Mouse (Mus musculus) urinary bladder, adult 2 months (tissue): ENCODE measurements around the gene Vamp8. TPM values are rescaled to one million over a fixed set of nuclear protein-coding genes. Genes with fewer than 3 reads are reported as not detected.
A peak's percentile ranks its signal among the peaks of the same experiment; 100 is the strongest.

Source experiments
- DNase-seq: peaks from one replicate; pipeline ENCODE4 v3.0.0; 2022; ENCODE audit warnings: low spot score
- polyA plus RNA-seq: library from polyadenylated mRNA; depleted of rRNA; stranded (reverse); fragments of >200 nt; gene quantifications from 2 replicates; pipeline ENCODE4 v1.2.3, GENCODE M21; 2012

Gene Vamp8
- polyA plus RNA-seq, 1 experiment, result 282 TPM

DNA sequence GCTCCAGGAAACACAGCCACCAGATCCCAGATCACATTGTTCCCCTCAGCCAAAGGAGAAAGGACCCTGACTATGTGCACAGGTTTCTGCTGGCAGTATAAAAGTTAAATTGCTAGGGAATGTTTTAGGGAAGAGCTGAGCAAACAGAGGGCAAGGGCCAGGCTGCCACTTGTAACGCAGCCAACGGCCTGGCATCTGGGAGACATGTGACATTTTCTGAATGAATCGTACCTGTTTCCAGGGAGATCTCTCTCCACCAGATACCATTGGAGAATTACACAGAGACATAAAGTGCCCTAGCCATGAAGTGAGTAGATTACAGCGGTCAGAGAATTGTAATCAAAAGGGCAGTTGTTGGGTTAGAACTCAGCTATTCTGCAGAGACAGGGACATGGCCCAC, 17.3 kb downstream of the Vamp8 start:
- DNase-seq, result no peak

DNA sequence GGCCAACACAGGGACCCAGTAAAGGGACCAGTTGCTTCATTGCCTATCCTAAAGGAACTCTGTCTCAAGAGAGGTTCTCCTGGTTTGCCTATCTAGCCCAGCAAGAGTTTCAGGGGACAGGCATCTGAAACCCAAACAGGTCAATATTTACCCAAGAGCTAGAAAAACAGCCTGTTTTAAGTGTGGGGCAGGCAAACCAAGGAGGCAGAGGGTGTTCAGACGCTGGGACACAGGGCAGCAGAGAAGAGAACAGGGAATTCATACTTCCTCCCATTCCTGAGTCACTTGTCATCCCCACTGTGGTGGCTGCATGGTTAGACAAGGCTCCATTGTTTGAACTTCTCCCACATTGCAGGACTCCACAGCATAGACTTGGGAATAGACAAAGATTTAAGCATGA, 18.9 kb downstream of the Vamp8 start:
- no peak for DNase-seq

- no peak for DNase-seq
Observed at GRCm38 (mm10) chr6:72371147-72371546, 19.4 kb downstream of the Vamp8 start.

- DNase-seq, result no peak
Observed at GRCm38 (mm10) chr6:72370091-72370490, 20.4 kb downstream of the Vamp8 start.

DNA sequence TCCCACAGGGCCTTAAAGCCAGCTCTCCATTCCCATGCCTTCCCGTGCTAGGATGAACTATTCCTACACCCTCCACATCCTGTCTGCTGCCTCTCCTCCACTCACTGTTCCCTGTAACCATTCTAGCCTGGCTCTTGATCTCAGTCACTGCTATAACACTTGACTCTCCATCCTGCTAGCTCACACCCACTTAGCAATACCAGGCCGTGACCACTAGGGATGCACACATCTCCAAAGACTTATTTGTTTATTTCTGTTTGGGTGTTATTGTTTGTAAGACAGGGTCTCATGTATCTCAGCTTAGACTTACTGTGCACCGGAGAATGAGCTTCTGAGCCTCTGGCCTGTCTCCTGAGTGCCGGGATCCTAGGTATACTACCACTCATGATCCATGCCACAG, 20.9 kb downstream of the Vamp8 start:
- DNase-seq, result no peak

DNA sequence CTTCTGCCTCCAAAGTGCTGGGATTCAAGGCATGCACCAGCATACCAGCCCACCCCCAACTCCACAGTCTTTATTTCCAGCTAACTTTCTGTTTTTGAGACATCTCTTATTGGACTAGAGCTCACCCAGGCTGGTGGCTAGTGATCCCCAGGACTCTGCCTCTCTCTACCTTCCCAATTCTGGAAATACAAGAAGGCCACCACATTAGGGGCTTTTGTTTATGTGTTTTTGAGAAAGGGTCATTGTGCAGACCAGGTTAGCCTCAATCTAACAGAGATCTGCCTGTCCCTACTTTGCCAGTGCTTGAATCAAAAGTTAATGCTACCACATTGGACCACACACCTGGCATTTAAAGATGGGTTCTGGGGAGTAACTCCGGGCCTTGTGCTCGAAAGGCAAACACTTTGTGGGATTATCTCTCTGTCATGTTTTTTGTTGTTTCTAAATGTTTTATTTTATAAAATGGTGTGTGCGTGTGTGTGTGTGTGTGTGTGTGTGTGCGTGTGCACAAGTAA, 23.0 kb downstream of the Vamp8 start:
- DNase-seq, result no peak

- no peak for DNase-seq
Observed at GRCm38 (mm10) chr6:72366844-72367443, 23.6 kb downstream of the Vamp8 start, which contains the start of gene Rnf181. Rnf181 (minus strand) TSS chr6:72366956.

DNA sequence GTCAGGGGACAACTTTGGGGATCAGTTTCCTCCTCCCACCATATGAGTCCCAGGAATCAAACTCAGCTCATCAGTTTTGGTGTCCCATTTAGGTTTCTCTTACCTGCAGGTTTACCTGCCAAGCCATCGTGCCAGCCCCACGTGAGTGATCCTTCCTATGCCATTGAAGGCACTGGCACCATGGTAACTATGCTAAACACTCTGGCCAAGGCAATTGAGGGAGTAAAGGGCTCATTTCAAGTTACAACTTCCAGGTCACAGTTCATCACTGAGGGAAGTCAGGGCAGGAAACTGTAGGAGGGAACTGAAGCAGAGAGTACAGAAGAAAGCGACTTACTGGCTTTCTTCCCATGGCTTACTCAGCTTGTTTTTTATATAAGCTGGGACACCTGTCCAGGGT, 24.2 kb downstream of the Vamp8 start:
- DNase-seq, result no peak

GRCm38 (mm10) chr6:72364985-72365384, 25.5 kb downstream of the Vamp8 start:
- no peak for DNase-seq

DNA sequence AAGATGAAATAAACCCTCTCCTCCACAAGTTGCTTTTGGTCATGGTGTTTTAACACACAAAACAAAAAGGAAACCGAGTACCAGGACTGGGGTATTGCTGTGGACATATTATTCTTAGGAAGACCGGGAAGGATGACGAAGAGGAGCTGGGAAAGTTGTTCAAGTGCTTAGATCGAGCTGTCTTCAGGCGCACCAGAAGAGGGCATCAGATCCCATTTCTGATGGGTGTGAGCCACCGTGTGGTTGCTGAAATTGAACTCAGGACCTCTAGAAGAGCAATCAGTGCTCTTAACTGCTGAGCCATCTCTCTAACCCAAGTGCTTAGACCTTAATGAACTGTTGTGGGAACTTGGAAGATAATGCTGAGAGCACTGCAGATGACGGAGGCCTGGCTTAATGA, 26.5 kb downstream of the Vamp8 start:
- no peak for DNase-seq

DNA sequence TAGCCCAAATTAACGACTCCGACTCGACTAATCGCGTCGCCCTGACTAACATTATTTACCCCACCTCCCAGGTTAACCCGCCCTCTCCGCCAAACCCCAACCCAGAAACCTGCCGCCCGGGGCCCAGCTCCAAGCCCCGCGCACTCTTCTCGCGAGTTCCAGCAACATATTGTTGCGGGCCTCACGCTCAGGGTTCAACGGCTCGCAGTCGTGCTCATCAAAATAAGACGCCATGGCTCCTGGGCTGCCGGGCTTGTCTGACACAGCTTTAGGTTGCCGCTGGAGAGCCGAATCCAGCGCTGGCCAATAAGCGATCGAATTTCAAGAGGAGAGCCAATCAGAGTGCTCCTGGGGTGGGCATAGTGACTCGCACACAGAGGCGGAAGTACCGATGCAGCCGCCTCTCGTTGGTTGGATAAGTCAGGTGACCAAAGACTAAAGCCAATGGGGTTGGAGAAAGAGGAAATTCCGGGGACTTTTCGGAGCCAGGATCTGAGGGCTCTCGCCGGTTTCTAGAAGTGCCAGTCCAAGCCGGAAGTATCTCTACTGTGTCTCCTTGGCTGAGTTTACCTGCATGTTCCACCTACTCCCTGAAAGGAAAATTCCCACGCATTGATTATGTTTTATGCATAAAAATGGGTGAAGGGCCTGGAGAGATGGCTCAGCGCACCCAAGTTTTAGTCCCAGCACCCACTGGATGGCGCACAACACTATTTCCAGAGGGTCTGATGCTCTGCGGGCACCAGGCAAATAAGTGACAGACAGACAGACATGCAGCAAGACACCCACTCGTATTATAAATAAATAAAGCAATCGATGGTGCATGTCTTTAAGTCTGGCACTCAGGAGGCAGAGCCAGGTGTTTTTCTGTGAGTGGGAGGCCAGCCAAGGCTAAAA, 28.1 kb downstream of the Vamp8 start:
- DNase-seq, result peak; percentile 75

- DNase-seq, result no peak
Observed at GRCm38 (mm10) chr6:72361121-72361551, 29.4 kb downstream of the Vamp8 start.

GRCm38 (mm10) chr6:72360599-72360935, 29.9 kb downstream of the Vamp8 start:
- DNase-seq, result no peak

- no peak for DNase-seq
Observed at GRCm38 (mm10) chr6:72359891-72360598, 30.5 kb downstream of the Vamp8 start.

- DNase-seq, result no peak
Observed at GRCm38 (mm10) chr6:72359343-72359742, 31.2 kb downstream of the Vamp8 start.

DNA sequence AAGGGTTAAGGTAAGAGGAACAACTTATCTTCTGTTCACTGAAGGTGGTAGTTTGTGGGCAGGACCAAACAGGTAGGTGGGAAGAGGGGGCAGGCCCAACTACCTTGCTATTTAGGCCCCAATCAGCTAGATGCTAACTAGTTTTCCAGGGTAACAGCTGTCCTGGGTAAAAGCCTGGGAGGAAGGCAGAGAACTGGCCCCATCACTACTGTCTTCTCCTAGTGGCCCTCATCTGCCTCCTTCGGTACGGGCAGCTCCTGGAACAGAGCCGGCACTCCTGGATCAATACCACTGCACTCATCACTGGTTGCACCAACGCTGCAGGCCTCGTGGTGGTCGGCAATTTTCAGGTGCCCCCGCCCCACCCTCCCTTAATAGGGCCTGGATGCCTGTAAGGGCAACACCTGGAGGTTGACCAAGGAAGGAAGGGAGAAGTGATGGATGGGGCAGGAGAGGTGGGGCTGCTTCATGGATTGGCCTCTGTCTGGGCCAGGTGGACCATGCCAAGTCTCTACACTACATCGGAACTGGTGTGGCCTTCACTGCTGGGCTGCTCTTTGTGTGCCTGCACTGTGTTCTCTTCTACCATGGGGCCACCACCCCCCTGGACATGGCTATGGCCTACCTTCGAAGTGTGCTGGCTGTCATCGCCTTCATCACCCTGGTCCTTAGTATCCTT, 32.3 kb downstream of the Vamp8 start:
- no peak for DNase-seq

- DNase-seq, result no peak
Observed at GRCm38 (mm10) chr6:72357164-72358079, 33.1 kb downstream of the Vamp8 start.

- DNase-seq, result no peak
Observed at GRCm38 (mm10) chr6:72356001-72356532, 34.4 kb downstream of the Vamp8 start.

- DNase-seq, result peak; percentile 73
Observed at GRCm38 (mm10) chr6:72355066-72355911, 35.2 kb downstream of the Vamp8 start, which contains the start of gene Tmem150a. Tmem150a (plus strand) TSS chr6:72355447.
